Mouse (Mus musculus): Measurements from ENCODE around the gene Slc1a3. TPM values are rescaled to one million over a fixed set of nuclear protein-coding genes. Genes with fewer than 3 reads are reported as not detected.

Gene Slc1a3
- polyA plus RNA-seq, 1 experiment from 2014 or later: 17.8 TPM

- Histone ChIP-seq H3K36me3 (no peaks in the 10 kb centered on the region), H3K4me1 (peaks cover 24% of the 10 kb centered on the region), H3K9ac (peak overlapping the region; percentile 28; the same call in 1 of the 2 replicates), H3K27ac (no peak overlapping the region), H3K9me3 (replicated peaks) (no peaks in the 10 kb centered on the region), H3K4me2 (peak overlapping the region; percentile 84), H3K4me3 (replicated peaks) (peak overlapping the region; percentile 43), H3K27me3 (peaks cover 9% of the 10 kb centered on the region)
- ATAC-seq (replicated peaks; ENCODE audit: low FRiP score): 0 out of 2 replicates have a peak, but pooled peaks have one; percentile 15
- WGBS: 5% methylated on average over 15 of the region's 15 CpGs
Measured at GRCm38 (mm10) chr15:8627097-8627537, 83.4 kb downstream of the Slc1a3 start.

DNA sequence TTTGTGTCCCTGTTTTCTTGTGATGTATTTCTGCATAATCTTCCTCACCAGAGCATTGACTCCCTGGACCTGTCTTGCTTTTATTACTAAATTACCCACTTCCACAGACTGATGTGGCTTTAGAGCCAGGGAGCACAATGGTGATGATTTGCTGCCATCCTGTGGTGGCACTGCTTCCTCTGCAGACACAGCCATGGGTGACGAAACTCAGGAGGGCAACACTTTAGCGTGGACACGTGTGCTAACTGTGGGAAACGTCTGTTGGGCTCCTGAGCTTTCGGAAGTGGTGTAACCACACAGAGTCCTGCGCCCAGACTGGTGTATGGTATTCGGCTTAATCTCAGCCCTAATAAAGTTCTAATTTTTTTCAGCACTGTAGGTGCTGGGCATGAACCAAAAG lies 85.2 kb downstream of the Slc1a3 start:
- H3K27me3 ChIP-seq: peaks cover 9% of the 10 kb centered on the region
- H3K9ac ChIP-seq: no peak overlapping the region
- no peak overlapping the region for H3K27ac ChIP-seq
- ATAC-seq (replicated peaks; ENCODE audit: low FRiP score): no peak
- H3K4me1 ChIP-seq: peaks cover 23% of the 10 kb centered on the region
- no peak overlapping the region for H3K4me3 ChIP-seq (replicated peaks)
- no peak overlapping the region for H3K4me2 ChIP-seq
- WGBS: 39% methylated on average over 7 of the region's 7 CpGs
- no peaks in the 10 kb centered on the region for H3K36me3 ChIP-seq
- no peaks in the 10 kb centered on the region for H3K9me3 ChIP-seq (replicated peaks)

DNA sequence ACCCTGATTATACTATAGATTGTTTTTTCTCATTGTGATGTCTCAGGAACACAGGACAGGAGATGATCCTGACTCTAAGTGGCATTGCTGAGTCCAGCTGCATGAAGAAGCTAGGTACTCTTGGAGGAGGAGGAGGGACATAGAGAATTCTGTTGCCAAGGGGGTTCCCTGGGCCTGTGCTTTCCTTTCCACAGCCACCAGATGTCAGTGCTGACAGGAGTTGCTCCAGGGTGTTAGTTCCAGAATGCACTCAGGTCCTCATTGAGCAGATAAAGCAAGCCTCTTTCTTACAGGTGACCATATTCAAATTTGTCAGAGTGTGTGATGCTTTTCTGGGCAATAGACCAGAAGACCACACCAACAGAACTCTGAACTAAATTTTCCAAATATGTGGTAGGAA lies 86.7 kb downstream of the Slc1a3 start:
- no peak overlapping the region for H3K4me2 ChIP-seq
- peaks cover 13% of the 10 kb centered on the region for H3K4me1 ChIP-seq
- peaks cover 9% of the 10 kb centered on the region for H3K27me3 ChIP-seq
- ATAC-seq (replicated peaks; ENCODE audit: low FRiP score): no peak
- no peak overlapping the region for H3K9ac ChIP-seq
- H3K9me3 ChIP-seq (replicated peaks): no peaks in the 10 kb centered on the region
- H3K27ac ChIP-seq: no peak overlapping the region
- no peaks in the 10 kb centered on the region for H3K36me3 ChIP-seq
- H3K4me3 ChIP-seq (replicated peaks): no peak overlapping the region

DNA sequence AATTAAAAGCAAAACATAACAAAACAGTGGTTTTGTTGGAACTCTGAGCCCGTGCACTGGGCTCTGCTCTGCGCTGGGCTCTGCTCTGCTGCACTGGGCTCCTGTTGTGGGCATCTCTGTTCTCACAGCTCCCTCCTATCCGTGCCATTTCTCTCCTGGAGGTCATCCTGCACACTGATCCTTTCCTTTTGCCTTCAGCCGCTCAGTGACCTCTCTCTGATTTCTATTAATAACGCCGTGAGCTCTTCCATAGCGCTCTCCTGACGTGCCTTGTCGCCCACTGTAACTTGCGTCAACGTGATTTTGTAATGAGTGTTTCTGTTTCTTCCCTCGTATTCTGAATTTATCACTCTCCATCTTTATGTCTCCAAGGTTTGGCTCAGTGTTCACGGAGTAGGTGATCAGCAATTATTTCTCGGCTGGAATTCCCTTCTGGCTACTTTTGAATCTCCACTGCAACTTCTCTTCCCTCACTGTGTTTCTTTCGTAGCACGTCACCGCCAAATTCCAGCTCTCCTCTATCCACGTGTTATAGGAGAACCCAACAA lies 91.0 kb downstream of the Slc1a3 start:
- Histone ChIP-seq H3K9me3 (replicated peaks) (no peaks in the 10 kb centered on the region), H3K9ac (no peak overlapping the region), H3K4me1 (no peaks in the 10 kb centered on the region), H3K4me3 (replicated peaks) (no peak overlapping the region), H3K4me2 (no peak overlapping the region), H3K36me3 (no peaks in the 10 kb centered on the region), H3K27ac (no peak overlapping the region), H3K27me3 (no peaks in the 10 kb centered on the region)
- 73% methylated on average over 18 of the region's 18 CpGs for WGBS
- ATAC-seq (replicated peaks; ENCODE audit: low FRiP score): no peak

GRCm38 (mm10) chr15:8616290-8616689 lies 94.3 kb downstream of the Slc1a3 start:
- ATAC-seq (replicated peaks; ENCODE audit: low FRiP score): no peak
- no peak overlapping the region for H3K4me3 ChIP-seq (replicated peaks)
- H3K9me3 ChIP-seq (replicated peaks): no peaks in the 10 kb centered on the region
- no peaks in the 10 kb centered on the region for H3K4me1 ChIP-seq
- H3K4me2 ChIP-seq: no peak overlapping the region
- H3K36me3 ChIP-seq: no peaks in the 10 kb centered on the region
- no peaks in the 10 kb centered on the region for H3K27me3 ChIP-seq
- WGBS: 75% methylated on average over 12 of the region's 12 CpGs
- no peak overlapping the region for H3K9ac ChIP-seq
- H3K27ac ChIP-seq: no peak overlapping the region

DNA sequence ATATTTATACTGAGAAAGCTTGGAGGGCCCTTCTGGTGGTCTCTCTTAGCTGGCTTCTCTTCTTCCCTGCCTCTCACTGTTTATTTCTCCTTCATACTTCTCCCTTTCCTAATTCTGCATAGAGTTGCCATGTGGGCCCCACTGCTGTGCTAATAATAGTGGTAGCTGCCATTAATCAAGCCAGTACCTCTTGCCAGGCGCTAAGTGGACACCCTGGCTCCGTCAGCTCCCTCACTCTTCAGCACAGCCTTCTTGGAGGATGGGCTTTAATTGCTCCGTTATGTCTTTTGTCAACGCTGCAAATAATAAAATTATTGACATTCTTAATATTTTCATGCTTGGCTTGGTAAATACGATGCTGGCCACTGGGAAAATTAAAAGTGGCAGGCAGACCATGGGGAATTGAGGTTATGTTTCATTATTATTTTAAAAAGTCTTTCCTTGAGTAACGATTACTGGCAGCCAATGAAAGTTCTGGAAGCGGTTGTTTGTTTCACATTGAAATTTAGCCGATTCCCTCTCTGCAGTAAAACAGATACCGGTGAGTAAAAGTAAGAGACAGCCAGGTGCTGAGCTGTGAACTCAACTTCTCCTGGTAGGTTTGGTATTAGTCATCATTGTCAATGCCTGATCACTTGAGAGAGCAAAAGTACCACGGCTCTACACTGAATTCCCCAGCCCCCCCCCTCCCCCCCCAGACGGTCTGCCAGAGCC lies 94.9 kb downstream of the Slc1a3 start:
- Histone ChIP-seq H3K4me1 (no peaks in the 10 kb centered on the region), H3K9me3 (replicated peaks) (no peaks in the 10 kb centered on the region), H3K36me3 (no peaks in the 10 kb centered on the region), H3K4me3 (replicated peaks) (no peak overlapping the region), H3K9ac (no peak overlapping the region), H3K27ac (no peak overlapping the region), H3K4me2 (no peak overlapping the region), H3K27me3 (no peaks in the 10 kb centered on the region)
- ATAC-seq (replicated peaks; ENCODE audit: low FRiP score): 0 out of 2 replicates have a peak, but pooled peaks have one; percentile 25
- WGBS: 69% methylated on average over 11 of the region's 11 CpGs

GRCm38 (mm10) chr15:8614701-8615100 lies 95.9 kb downstream of the Slc1a3 start:
- no peaks in the 10 kb centered on the region for H3K36me3 ChIP-seq
- no peak overlapping the region for H3K4me2 ChIP-seq
- no peak overlapping the region for H3K4me3 ChIP-seq (replicated peaks)
- no peaks in the 10 kb centered on the region for H3K9me3 ChIP-seq (replicated peaks)
- no peaks in the 10 kb centered on the region for H3K27me3 ChIP-seq
- no peaks in the 10 kb centered on the region for H3K4me1 ChIP-seq
- H3K27ac ChIP-seq: no peak overlapping the region
- no peak overlapping the region for H3K9ac ChIP-seq
- no peak for ATAC-seq (replicated peaks; ENCODE audit: low FRiP score)
- 89% methylated on average over 5 of the region's 5 CpGs for WGBS

DNA sequence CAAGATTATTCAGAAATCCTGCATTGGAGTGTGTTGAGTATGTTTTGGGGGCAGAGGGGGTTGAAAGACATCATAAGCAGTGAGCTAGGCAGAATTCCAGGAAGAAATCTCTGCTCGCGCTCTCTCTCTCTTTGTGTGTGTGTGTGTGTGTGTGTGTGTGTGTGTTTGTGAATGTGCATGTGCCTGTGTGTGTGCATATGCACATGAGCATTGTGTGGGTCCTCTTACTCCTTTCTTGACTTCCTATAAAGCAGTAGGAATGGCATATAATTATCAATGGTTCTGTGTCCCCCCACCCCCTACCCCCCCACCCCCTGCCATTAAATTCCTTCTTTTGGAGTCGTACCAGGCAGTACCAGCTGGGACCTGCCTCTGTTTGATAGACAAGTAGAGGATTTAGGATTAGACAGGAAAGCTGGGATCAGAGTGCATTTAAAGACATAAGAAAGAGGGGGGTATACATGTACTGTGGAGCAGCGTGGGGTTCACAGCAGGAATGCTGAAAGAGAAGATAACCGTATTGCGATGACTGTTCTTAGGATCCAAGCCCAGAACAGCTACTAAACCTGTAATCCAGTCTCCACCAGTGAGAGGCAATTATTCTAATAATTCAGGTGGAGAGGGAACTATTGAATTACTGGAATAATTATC lies 104.9 kb downstream of the Slc1a3 start:
- WGBS: 78% methylated on average over 6 of the region's 6 CpGs
- H3K27ac ChIP-seq: no peak overlapping the region
- H3K4me1 ChIP-seq: no peaks in the 10 kb centered on the region
- H3K4me3 ChIP-seq (replicated peaks): no peak overlapping the region
- no peak overlapping the region for H3K9ac ChIP-seq
- no peak overlapping the region for H3K4me2 ChIP-seq
- no peaks in the 10 kb centered on the region for H3K36me3 ChIP-seq
- no peaks in the 10 kb centered on the region for H3K9me3 ChIP-seq (replicated peaks)
- no peaks in the 10 kb centered on the region for H3K27me3 ChIP-seq
- no peak for ATAC-seq (replicated peaks; ENCODE audit: low FRiP score)

DNA sequence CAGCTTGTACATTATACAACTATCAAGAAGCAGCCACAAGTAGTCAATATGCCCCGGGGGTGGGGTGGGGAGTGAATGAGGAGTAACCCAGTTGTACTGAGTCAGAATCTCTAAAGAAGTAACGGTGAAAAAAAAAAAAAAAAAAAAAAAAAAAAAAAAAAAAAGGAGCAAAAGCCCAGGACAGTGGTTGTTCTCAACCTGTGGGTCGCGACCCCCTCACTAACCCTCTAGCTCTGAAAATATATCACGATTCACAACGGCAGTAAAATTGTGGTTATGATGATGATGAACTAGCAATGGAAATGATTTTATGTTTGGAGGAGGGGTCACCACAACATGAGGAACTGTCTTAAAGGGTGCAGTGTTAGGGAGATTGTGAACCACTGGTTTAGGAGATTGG lies 108.2 kb downstream of the Slc1a3 start:
- H3K36me3 ChIP-seq: no peaks in the 10 kb centered on the region
- no peaks in the 10 kb centered on the region for H3K4me1 ChIP-seq
- H3K4me2 ChIP-seq: no peak overlapping the region
- H3K9ac ChIP-seq: no peak overlapping the region
- no peaks in the 10 kb centered on the region for H3K9me3 ChIP-seq (replicated peaks)
- H3K27me3 ChIP-seq: no peaks in the 10 kb centered on the region
- no peak overlapping the region for H3K4me3 ChIP-seq (replicated peaks)
- no peak for ATAC-seq (replicated peaks; ENCODE audit: low FRiP score)
- H3K27ac ChIP-seq: no peak overlapping the region
- 87% methylated on average over 6 of the region's 6 CpGs for WGBS

DNA sequence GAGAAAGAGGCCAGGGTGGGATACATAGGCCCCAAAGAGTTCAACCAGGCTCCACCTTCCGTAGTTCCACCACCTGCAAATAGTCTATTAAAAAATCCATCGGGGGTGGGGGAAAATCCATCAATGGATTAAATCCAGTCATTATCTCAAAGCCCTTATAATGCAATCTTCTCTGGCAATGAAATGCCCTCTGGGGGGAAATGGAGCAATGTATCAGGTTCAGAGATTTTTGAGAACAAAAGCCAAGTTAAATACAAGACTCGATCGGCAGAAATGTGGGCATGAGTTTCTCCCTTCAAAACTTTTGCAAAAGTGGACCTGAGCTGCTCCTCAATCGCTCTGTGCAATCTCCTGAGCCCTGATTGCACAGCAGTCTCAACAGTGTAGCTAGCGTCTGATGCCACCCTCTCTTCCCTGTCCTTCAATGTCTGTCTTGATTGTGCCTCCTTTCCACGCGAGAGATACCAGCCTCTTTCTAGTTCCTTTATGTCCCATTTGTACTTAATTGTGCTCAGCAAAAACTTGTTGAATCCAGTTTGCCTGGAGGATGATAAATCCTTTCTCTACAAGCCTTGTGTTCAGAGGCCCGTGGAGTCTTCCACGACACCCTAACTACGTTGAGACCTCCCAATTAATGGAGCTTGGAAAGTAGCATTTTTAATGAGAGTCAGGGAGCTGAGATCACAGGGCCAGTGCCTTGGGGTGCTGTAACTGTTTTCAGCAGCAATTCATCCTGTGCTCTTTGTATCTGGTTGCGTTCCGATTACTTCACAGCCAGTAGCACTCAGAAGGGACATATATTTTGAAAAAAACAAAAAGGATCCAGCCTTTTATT lies 109.0 kb downstream of the Slc1a3 start:
- Histone ChIP-seq H3K36me3 (no peaks in the 10 kb centered on the region), H3K4me1 (no peaks in the 10 kb centered on the region), H3K9ac (no peak overlapping the region), H3K27ac (no peak overlapping the region), H3K9me3 (replicated peaks) (no peaks in the 10 kb centered on the region), H3K27me3 (no peaks in the 10 kb centered on the region), H3K4me2 (no peak overlapping the region), H3K4me3 (replicated peaks) (no peak overlapping the region)
- ATAC-seq (replicated peaks; ENCODE audit: low FRiP score): no peak
- WGBS: 60% methylated on average over 13 of the region's 13 CpGs

- H3K9me3 ChIP-seq (replicated peaks): no peaks in the 10 kb centered on the region
- no peak overlapping the region for H3K4me2 ChIP-seq
- ATAC-seq (replicated peaks; ENCODE audit: low FRiP score): no peak
- 89% methylated on average over 8 of the region's 8 CpGs for WGBS
- no peaks in the 10 kb centered on the region for H3K27me3 ChIP-seq
- H3K9ac ChIP-seq: no peak overlapping the region
- H3K36me3 ChIP-seq: no peaks in the 10 kb centered on the region
- no peaks in the 10 kb centered on the region for H3K4me1 ChIP-seq
- H3K27ac ChIP-seq: no peak overlapping the region
- H3K4me3 ChIP-seq (replicated peaks): no peak overlapping the region
Measured at GRCm38 (mm10) chr15:8596375-8596900, 114.1 kb downstream of the Slc1a3 start.

GRCm38 (mm10) chr15:8595226-8595625 lies 115.3 kb downstream of the Slc1a3 start:
- no peaks in the 10 kb centered on the region for H3K9me3 ChIP-seq (replicated peaks)
- H3K9ac ChIP-seq: no peak overlapping the region
- H3K4me1 ChIP-seq: no peaks in the 10 kb centered on the region
- no peak for ATAC-seq (replicated peaks; ENCODE audit: low FRiP score)
- WGBS: 84% methylated on average over 12 of the region's 12 CpGs
- H3K4me2 ChIP-seq: no peak overlapping the region
- H3K27me3 ChIP-seq: no peaks in the 10 kb centered on the region
- H3K4me3 ChIP-seq (replicated peaks): no peak overlapping the region
- no peaks in the 10 kb centered on the region for H3K36me3 ChIP-seq
- no peak overlapping the region for H3K27ac ChIP-seq
